Mouse (Mus musculus): ENCODE measurements at regions not wholly inside any gene's neighbourhood (a gene's known extent, or its start where the extent isn't known, plus 50 kb on each side); places are given as distances from the start of the nearest gene placed in this dataset.

GRCm38 (mm10) chr7:61939971-61940705, 406.2 kb upstream of the Ndn start:
- Histone ChIP-seq H3K4me1 (replicated peaks; ENCODE audit: control insufficient read depth, insufficient read depth, low read length) (peaks cover 9% of the 10 kb centered on the region), H3K27ac (ENCODE audit: low read length) (peak overlapping the region; percentile 94), H3K9me3 (ENCODE audit: control insufficient read depth, low read length) (no peaks in the 10 kb centered on the region), H3K9ac (replicated peaks; ENCODE audit: low read depth, low read length) (peak overlapping the region; percentile 44; the same call in 1 of the 2 replicates), H3K4me2 (ENCODE audit: low read length) (peak overlapping the region; percentile 45), H3K27me3 (replicated peaks; ENCODE audit: control insufficient read depth, insufficient read depth, low read length) (no peaks in the 10 kb centered on the region), H3K36me3 (ENCODE audit: control insufficient read depth, insufficient read depth) (no peaks in the 10 kb centered on the region), H3K4me3 (replicated peaks; ENCODE audit: low read length) (0 out of 2 replicates have a peak overlapping the region, but pooled peaks have one; percentile 13)
- 35% methylated on average over 6 of the region's 6 CpGs for WGBS
- peak; percentile 98 for ATAC-seq

GRCm38 (mm10) chr7:61982203-61982932, 364.0 kb upstream of the Ndn start:
- WGBS: 52% methylated on average over 2 of the region's 2 CpGs
- H3K9me3 ChIP-seq (ENCODE audit: control insufficient read depth, low read length): no peaks in the 10 kb centered on the region
- H3K9ac ChIP-seq (replicated peaks; ENCODE audit: low read depth, low read length): no peak overlapping the region
- H3K4me2 ChIP-seq (ENCODE audit: low read length): no peak overlapping the region
- peak; percentile 96 for ATAC-seq
- H3K4me1 ChIP-seq (replicated peaks; ENCODE audit: control insufficient read depth, insufficient read depth, low read length): peaks cover 2% of the 10 kb centered on the region; the same call in 1 of the 2 replicates
- no peaks in the 10 kb centered on the region for H3K27me3 ChIP-seq (replicated peaks; ENCODE audit: control insufficient read depth, insufficient read depth, low read length)
- H3K36me3 ChIP-seq (ENCODE audit: control insufficient read depth, insufficient read depth): no peaks in the 10 kb centered on the region
- peak overlapping the region; percentile 13; the same call in 1 of the 2 replicates for H3K4me3 ChIP-seq (replicated peaks; ENCODE audit: low read length)
- peak overlapping the region; percentile 43 for H3K27ac ChIP-seq (ENCODE audit: low read length)

GRCm38 (mm10) chr7:62026635-62027034, 319.7 kb upstream of the Ndn start:
- Histone ChIP-seq H3K27ac (ENCODE audit: low read length) (no peak overlapping the region), H3K4me2 (ENCODE audit: low read length) (no peak overlapping the region), H3K9ac (replicated peaks; ENCODE audit: low read depth, low read length) (no peak overlapping the region), H3K36me3 (ENCODE audit: control insufficient read depth, insufficient read depth) (no peaks in the 10 kb centered on the region), H3K27me3 (replicated peaks; ENCODE audit: control insufficient read depth, insufficient read depth, low read length) (no peaks in the 10 kb centered on the region), H3K4me3 (replicated peaks; ENCODE audit: low read length) (no peak overlapping the region), H3K4me1 (replicated peaks; ENCODE audit: control insufficient read depth, insufficient read depth, low read length) (no peaks in the 10 kb centered on the region), H3K9me3 (ENCODE audit: control insufficient read depth, low read length) (peaks cover 3% of the 10 kb centered on the region; the same call in 1 of the 2 replicates)
- 41% methylated on average over 3 of the region's 3 CpGs for WGBS
- ATAC-seq: peak; percentile 43

GRCm38 (mm10) chr7:62045743-62046451, 300.5 kb upstream of the Ndn start:
- ATAC-seq: peak; percentile 96
- Histone ChIP-seq H3K36me3 (ENCODE audit: control insufficient read depth, insufficient read depth) (no peaks in the 10 kb centered on the region), H3K9ac (replicated peaks; ENCODE audit: low read depth, low read length) (no peak overlapping the region), H3K4me2 (ENCODE audit: low read length) (no peak overlapping the region), H3K9me3 (ENCODE audit: control insufficient read depth, low read length) (no peaks in the 10 kb centered on the region), H3K4me1 (replicated peaks; ENCODE audit: control insufficient read depth, insufficient read depth, low read length) (no peaks in the 10 kb centered on the region), H3K27ac (ENCODE audit: low read length) (peak overlapping the region; percentile 56), H3K4me3 (replicated peaks; ENCODE audit: low read length) (no peak overlapping the region), H3K27me3 (replicated peaks; ENCODE audit: control insufficient read depth, insufficient read depth, low read length) (no peaks in the 10 kb centered on the region)
- 53% methylated on average over 3 of the region's 3 CpGs for WGBS

DNA sequence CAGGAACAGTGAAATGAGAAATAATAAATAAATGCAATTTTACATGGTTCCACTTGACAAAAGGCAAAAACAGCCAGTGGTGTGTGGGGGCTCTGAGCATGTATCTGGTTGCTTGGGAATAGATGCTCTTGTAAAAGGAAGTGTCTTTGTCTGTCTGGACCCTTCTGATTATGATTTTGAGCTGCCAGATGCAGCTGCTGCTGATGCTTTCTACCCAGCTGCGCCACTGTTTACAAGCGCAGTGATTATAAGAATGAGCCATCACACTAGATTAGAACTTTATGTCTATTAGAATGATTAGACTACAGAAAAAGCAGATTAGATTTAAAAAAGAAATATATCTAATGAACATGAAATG, 299.9 kb upstream of the Ndn start:
- no peak overlapping the region for H3K9ac ChIP-seq (replicated peaks; ENCODE audit: low read depth, low read length)
- no peaks in the 10 kb centered on the region for H3K9me3 ChIP-seq (ENCODE audit: control insufficient read depth, low read length)
- no peaks in the 10 kb centered on the region for H3K27me3 ChIP-seq (replicated peaks; ENCODE audit: control insufficient read depth, insufficient read depth, low read length)
- peak overlapping the region; percentile 56 for H3K27ac ChIP-seq (ENCODE audit: low read length)
- H3K4me2 ChIP-seq (ENCODE audit: low read length): no peak overlapping the region
- H3K4me3 ChIP-seq (replicated peaks; ENCODE audit: low read length): no peak overlapping the region
- ATAC-seq: peak; percentile 79
- WGBS: 55% methylated on average over 2 of the region's 2 CpGs
- no peaks in the 10 kb centered on the region for H3K4me1 ChIP-seq (replicated peaks; ENCODE audit: control insufficient read depth, insufficient read depth, low read length)
- H3K36me3 ChIP-seq (ENCODE audit: control insufficient read depth, insufficient read depth): no peaks in the 10 kb centered on the region

- Histone ChIP-seq H3K27me3 (replicated peaks; ENCODE audit: control insufficient read depth, insufficient read depth, low read length) (no peaks in the 10 kb centered on the region), H3K4me2 (ENCODE audit: low read length) (no peak overlapping the region), H3K36me3 (ENCODE audit: control insufficient read depth, insufficient read depth) (no peaks in the 10 kb centered on the region), H3K4me1 (replicated peaks; ENCODE audit: control insufficient read depth, insufficient read depth, low read length) (no peaks in the 10 kb centered on the region), H3K4me3 (replicated peaks; ENCODE audit: low read length) (no peak overlapping the region), H3K9me3 (ENCODE audit: control insufficient read depth, low read length) (no peaks in the 10 kb centered on the region), H3K9ac (replicated peaks; ENCODE audit: low read depth, low read length) (no peak overlapping the region), H3K27ac (ENCODE audit: low read length) (no peak overlapping the region)
- peak; percentile 92 for ATAC-seq
- WGBS: 42% methylated on average over 1 of the region's 1 CpGs
Observed at GRCm38 (mm10) chr7:62078607-62079006, 267.8 kb upstream of the Ndn start.

GRCm38 (mm10) chr7:62085120-62085849, 261.1 kb upstream of the Ndn start:
- Histone ChIP-seq H3K4me1 (replicated peaks; ENCODE audit: control insufficient read depth, insufficient read depth, low read length) (no peaks in the 10 kb centered on the region; the same call in 1 of the 2 replicates), H3K4me3 (replicated peaks; ENCODE audit: low read length) (no peak overlapping the region), H3K9ac (replicated peaks; ENCODE audit: low read depth, low read length) (no peak overlapping the region), H3K27ac (ENCODE audit: low read length) (peak overlapping the region; percentile 37; the same call in 1 of the 2 replicates), H3K27me3 (replicated peaks; ENCODE audit: control insufficient read depth, insufficient read depth, low read length) (no peaks in the 10 kb centered on the region), H3K9me3 (ENCODE audit: control insufficient read depth, low read length) (no peaks in the 10 kb centered on the region), H3K36me3 (ENCODE audit: control insufficient read depth, insufficient read depth) (0 out of 2 replicates have a peak, but pooled peaks cover 2% of the 10 kb centered on the region), H3K4me2 (ENCODE audit: low read length) (no peak overlapping the region)
- ATAC-seq: peak; percentile 99

Data from forebrain, embryonic 16.5 days (tissue).